Mouse (Mus musculus): ENCODE measurements around the gene Ccnk. TPM values are rescaled to one million over a fixed set of nuclear protein-coding genes. Genes with fewer than 3 reads are reported as not detected.

Ccnk gene
- polyA plus RNA-seq (2015; fragmentation: Nextera tagmentation; extraction: Ambion mirVana): 4.5 and 5.3 TPM in 2 replicates

DNA sequence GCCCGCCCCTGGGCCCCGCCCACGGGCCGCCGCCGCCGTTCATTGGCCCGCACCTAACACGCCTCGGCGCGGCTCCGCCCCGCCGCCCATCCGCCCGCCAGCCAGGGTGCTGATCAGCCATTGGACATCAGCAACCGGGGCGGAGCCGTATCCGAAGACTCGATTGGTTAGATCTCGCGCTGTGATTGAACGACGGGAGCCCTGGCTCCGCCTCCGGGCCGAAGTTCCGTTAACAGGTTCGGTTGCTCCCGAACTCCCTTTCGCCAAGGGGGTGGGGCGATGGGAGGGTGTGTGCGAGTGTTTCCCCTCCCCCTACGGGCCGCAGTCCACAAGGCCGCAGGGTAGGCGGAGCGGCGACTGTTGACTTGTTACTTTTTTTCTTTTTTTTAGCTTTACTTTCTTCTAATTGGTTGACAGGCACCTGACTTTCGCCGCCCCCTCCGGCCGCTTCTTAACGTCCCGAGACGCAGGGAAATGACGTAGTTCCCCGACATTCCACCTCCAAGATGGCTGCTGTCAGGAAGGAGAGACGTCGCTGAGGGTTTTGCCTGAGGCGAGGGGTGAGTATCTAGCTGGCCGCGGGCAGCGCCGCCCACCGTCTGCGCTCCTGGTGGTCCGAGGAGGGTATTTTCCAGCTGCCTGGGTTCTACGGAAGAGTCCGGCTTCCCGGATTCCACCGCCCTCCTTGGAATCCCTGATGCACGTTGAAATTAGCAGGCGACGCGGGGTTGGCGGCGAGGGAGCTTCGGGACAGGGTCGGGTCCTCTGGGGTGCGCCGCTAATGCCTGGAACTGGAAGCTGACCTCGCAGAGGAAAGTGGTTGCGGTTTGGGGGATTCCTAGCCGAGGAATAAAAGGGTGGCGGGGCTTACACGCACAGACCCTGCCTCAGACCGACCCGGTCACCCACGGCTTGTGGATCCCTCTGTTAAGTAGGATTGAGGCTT lies at the start of gene Ccnk:
Gene Ccnk, plus strand, starts transcription at position 259 of the 946 bp plus-strand sequence.
- peaks cover 24% of the 10 kb centered on the region for H3K36me3 ChIP-seq (ENCODE audit: poor library complexity, severe bottlenecking)
- H3K4me2 ChIP-seq: peak within 1 kb of the TSS; percentile 95
- peaks cover 32% of the 10 kb centered on the region for H3K4me1 ChIP-seq
- under 1% methylated on average over 77 of the region's 82 CpGs for WGBS
- peak within 1 kb of the TSS; percentile 97 for H3K4me3 ChIP-seq
- no peaks in the 10 kb centered on the region for H3K9me3 ChIP-seq (replicated peaks)
- peak within 1 kb of the TSS; percentile 78 for H3K27ac ChIP-seq
- peak; percentile 97 for ATAC-seq
- H3K27me3 ChIP-seq: no peaks in the 10 kb centered on the region
- peak within 1 kb of the TSS; percentile 91 for H3K9ac ChIP-seq

- H3K27ac ChIP-seq: no peak overlapping the region; the same call in 1 of the 2 replicates
- H3K27me3 ChIP-seq: no peaks in the 10 kb centered on the region
- ATAC-seq: no peak
- peaks cover 62% of the 10 kb centered on the region for H3K36me3 ChIP-seq (ENCODE audit: poor library complexity, severe bottlenecking)
- no peaks in the 10 kb centered on the region for H3K4me1 ChIP-seq
- 95% methylated on average over 8 of the region's 8 CpGs for WGBS
- H3K9ac ChIP-seq: no peak overlapping the region
- no peaks in the 10 kb centered on the region for H3K9me3 ChIP-seq (replicated peaks)
- H3K4me2 ChIP-seq: no peak overlapping the region
- H3K4me3 ChIP-seq: no peak overlapping the region
Measured at GRCm38 (mm10) chr12:108132450-108133070, 46.8 kb upstream of the Ccnk start.

GRCm38 (mm10) chr12:108133181-108133580 lies 46.2 kb upstream of the Ccnk start:
- Histone ChIP-seq H3K9me3 (replicated peaks) (no peaks in the 10 kb centered on the region), H3K27ac (no peak overlapping the region), H3K9ac (no peak overlapping the region), H3K4me2 (no peak overlapping the region), H3K4me3 (no peak overlapping the region), H3K4me1 (no peaks in the 10 kb centered on the region), H3K36me3 (ENCODE audit: poor library complexity, severe bottlenecking) (peaks cover 62% of the 10 kb centered on the region), H3K27me3 (no peaks in the 10 kb centered on the region)
- WGBS: 92% methylated on average over 2 of the region's 2 CpGs
- ATAC-seq: no peak

DNA sequence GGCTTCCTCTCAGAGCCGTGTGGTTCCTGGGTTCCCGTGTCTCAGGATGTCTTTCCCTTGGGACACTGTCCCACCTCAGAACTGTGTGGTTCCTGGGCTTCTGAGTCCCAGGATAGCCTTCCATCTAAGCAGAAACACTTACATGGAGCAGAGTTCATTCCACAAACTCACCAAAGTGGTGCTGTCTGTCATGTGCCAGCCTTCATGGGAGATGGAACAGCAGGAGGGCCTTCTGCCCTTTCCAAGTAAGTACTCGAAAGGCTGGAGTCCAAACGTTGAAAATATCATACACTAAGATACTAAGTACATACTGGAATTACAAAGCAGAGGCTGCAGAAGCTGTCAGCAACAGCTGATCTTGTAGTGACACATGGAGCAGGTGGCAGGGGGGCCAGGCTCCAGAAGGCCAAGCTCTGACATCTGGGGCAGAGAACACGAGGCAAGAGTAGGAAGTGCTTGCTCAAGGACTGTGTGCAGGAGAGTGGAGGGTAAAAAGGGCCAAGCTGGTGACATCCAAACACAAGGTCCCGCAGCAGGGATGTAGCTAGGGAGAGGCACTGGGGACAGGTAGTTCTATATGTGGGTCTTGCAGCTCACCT lies 43.7 kb upstream of the Ccnk start:
- H3K4me1 ChIP-seq: no peaks in the 10 kb centered on the region
- no peak overlapping the region for H3K4me3 ChIP-seq
- H3K27me3 ChIP-seq: no peaks in the 10 kb centered on the region
- 85% methylated on average over 6 of the region's 6 CpGs for WGBS
- H3K9me3 ChIP-seq (replicated peaks): no peaks in the 10 kb centered on the region
- ATAC-seq: no peak
- no peak overlapping the region for H3K4me2 ChIP-seq
- H3K27ac ChIP-seq: no peak overlapping the region
- H3K36me3 ChIP-seq (ENCODE audit: poor library complexity, severe bottlenecking): peaks cover 42% of the 10 kb centered on the region
- no peak overlapping the region for H3K9ac ChIP-seq

DNA sequence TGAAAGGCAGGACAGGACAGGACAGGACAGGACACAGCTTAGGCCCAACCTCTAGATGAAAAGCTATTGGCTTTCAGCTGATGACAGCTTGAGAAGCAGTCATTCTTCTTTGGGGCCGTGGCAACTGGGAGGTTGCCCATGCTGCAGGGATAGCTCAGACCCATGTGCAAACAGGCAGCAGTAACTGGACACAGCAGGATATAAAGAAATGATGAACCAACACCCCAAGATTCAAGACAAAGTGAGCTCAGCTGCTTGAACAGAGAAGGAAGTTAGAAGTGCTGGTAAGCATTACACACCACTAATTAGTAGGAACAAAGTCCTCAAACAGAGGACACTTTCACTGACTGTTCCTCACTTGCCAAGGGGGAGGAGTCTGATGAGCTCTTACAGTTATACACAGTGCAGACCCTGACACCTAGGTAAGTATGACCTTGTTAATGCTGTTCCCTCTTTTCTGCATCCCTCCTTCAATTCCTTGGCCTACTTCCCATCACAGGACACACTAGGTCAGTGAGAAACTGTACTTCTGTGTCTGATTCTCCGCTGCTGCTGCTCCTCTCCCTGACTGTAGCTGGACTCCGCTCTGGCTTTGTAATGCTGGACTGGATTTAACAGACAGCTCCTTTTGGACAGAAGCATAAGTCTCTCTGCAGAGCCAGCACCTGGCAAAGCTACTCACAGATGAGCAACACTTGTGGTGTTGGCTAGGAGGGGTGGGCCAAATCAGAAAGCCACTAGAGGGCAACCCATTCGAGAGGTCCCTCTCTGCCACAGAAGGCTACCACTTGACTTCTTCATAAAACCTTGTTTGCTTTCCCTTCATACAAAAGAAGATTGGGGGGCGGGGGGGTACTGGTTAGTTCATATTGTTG lies 35.5 kb upstream of the Ccnk start:
- Histone ChIP-seq H3K27ac (no peak overlapping the region), H3K9ac (no peak overlapping the region), H3K36me3 (ENCODE audit: poor library complexity, severe bottlenecking) (peaks cover 40% of the 10 kb centered on the region), H3K4me2 (no peak overlapping the region), H3K27me3 (no peaks in the 10 kb centered on the region), H3K4me1 (no peaks in the 10 kb centered on the region), H3K9me3 (replicated peaks) (no peaks in the 10 kb centered on the region), H3K4me3 (no peak overlapping the region)
- 86% methylated on average over 5 of the region's 5 CpGs for WGBS
- ATAC-seq: no peak

- Histone ChIP-seq H3K27ac (no peak overlapping the region), H3K9ac (no peak overlapping the region), H3K4me2 (no peak overlapping the region), H3K4me3 (no peak overlapping the region), H3K27me3 (no peaks in the 10 kb centered on the region), H3K4me1 (no peaks in the 10 kb centered on the region), H3K9me3 (replicated peaks) (no peaks in the 10 kb centered on the region), H3K36me3 (ENCODE audit: poor library complexity, severe bottlenecking) (peaks cover 45% of the 10 kb centered on the region)
- 95% methylated on average over 3 of the region's 3 CpGs for WGBS
- ATAC-seq: no peak
Measured at GRCm38 (mm10) chr12:108145198-108145597, 34.2 kb upstream of the Ccnk start.

- Histone ChIP-seq H3K36me3 (ENCODE audit: poor library complexity, severe bottlenecking) (peaks cover 45% of the 10 kb centered on the region), H3K27me3 (no peaks in the 10 kb centered on the region), H3K4me1 (no peaks in the 10 kb centered on the region), H3K9me3 (replicated peaks) (no peaks in the 10 kb centered on the region), H3K27ac (no peak overlapping the region), H3K4me3 (no peak overlapping the region), H3K9ac (no peak overlapping the region), H3K4me2 (no peak overlapping the region)
- WGBS: 76% methylated on average over 3 of the region's 3 CpGs
- ATAC-seq: no peak
Measured at GRCm38 (mm10) chr12:108149764-108150163, 29.6 kb upstream of the Ccnk start.

GRCm38 (mm10) chr12:108152743-108153142 lies 26.6 kb upstream of the Ccnk start:
- no peak for ATAC-seq
- WGBS: 93% methylated on average over 2 of the region's 2 CpGs

DNA sequence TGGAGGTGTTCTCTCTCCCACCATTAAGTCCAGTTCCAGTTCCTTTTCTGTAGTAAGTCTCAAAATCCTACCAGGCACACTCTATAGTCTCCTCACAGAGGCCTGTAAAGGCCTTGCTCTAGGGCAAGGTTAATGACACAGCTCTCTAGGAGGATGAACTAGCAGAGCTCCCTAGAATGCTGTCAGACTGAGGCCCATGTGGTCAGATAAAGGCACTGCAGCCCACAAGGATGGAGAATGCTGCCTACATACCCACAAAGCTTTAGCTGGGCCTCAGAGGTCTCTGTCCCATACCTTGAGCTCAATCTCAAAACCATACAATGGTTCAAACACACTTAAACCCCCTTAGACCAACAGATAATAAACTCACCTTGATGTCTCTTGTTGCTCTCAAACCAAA lies 19.5 kb upstream of the Ccnk start:
- no peak for ATAC-seq
- Histone ChIP-seq H3K9ac (no peak overlapping the region), H3K4me3 (no peak overlapping the region), H3K27me3 (no peaks in the 10 kb centered on the region), H3K9me3 (replicated peaks) (no peaks in the 10 kb centered on the region), H3K4me1 (0 out of 2 replicates have a peak, but pooled peaks cover 2% of the 10 kb centered on the region), H3K27ac (no peak overlapping the region), H3K4me2 (no peak overlapping the region), H3K36me3 (ENCODE audit: poor library complexity, severe bottlenecking) (peaks cover 66% of the 10 kb centered on the region)

More at GRCm38 (mm10) chr12:108152743-108153142, 26.6 kb upstream of the Ccnk start:
- Histone ChIP-seq H3K4me2 (no peak overlapping the region), H3K4me1 (no peaks in the 10 kb centered on the region), H3K4me3 (no peak overlapping the region), H3K27me3 (no peaks in the 10 kb centered on the region), H3K9ac (no peak overlapping the region), H3K27ac (no peak overlapping the region), H3K9me3 (replicated peaks) (no peaks in the 10 kb centered on the region), H3K36me3 (ENCODE audit: poor library complexity, severe bottlenecking) (peaks cover 53% of the 10 kb centered on the region)

- 84% methylated on average over 1 of the region's 1 CpGs for WGBS
- H3K9ac ChIP-seq: no peak overlapping the region
- no peak for ATAC-seq
- H3K36me3 ChIP-seq (ENCODE audit: poor library complexity, severe bottlenecking): peaks cover 53% of the 10 kb centered on the region
- 0 out of 2 replicates have a peak, but pooled peaks cover 2% of the 10 kb centered on the region for H3K4me1 ChIP-seq
- no peak overlapping the region for H3K4me3 ChIP-seq
- H3K27ac ChIP-seq: no peak overlapping the region
- no peaks in the 10 kb centered on the region for H3K27me3 ChIP-seq
- no peak overlapping the region for H3K4me2 ChIP-seq
- H3K9me3 ChIP-seq (replicated peaks): no peaks in the 10 kb centered on the region
Measured at GRCm38 (mm10) chr12:108162036-108162435, 17.3 kb upstream of the Ccnk start.

DNA sequence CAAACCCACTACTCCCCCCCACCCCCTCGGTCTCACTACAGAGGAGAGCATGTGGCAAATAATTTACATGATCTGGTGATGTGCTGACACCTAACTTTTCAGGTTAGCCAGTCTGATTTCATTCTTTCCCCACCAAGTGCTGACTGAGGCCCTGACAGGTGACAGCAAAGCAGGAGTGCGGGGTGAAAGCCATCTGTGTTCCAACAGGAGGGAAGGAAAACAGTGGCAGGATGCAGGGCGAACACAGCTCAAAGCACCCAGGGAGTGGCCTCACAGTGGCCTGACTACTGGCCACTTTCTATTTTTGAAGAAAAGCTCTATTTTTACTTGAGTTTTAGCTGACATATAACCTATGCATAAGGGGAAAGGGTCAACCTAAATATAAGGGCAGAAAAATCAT lies 15.7 kb upstream of the Ccnk start:
- no peak overlapping the region for H3K4me3 ChIP-seq
- H3K4me1 ChIP-seq: peaks cover 4% of the 10 kb centered on the region; the same call in 1 of the 2 replicates
- no peak for ATAC-seq
- H3K27ac ChIP-seq: no peak overlapping the region
- no peaks in the 10 kb centered on the region for H3K27me3 ChIP-seq
- peaks cover 43% of the 10 kb centered on the region for H3K36me3 ChIP-seq (ENCODE audit: poor library complexity, severe bottlenecking)
- H3K9ac ChIP-seq: no peak overlapping the region
- H3K4me2 ChIP-seq: no peak overlapping the region
- WGBS: 76% methylated on average over 3 of the region's 3 CpGs
- H3K9me3 ChIP-seq (replicated peaks): no peaks in the 10 kb centered on the region

All from forebrain, embryonic 13.5 days (tissue).